Mouse (Mus musculus): ENCODE results near the gene Hrh1.

Hrh1 gene

DNA sequence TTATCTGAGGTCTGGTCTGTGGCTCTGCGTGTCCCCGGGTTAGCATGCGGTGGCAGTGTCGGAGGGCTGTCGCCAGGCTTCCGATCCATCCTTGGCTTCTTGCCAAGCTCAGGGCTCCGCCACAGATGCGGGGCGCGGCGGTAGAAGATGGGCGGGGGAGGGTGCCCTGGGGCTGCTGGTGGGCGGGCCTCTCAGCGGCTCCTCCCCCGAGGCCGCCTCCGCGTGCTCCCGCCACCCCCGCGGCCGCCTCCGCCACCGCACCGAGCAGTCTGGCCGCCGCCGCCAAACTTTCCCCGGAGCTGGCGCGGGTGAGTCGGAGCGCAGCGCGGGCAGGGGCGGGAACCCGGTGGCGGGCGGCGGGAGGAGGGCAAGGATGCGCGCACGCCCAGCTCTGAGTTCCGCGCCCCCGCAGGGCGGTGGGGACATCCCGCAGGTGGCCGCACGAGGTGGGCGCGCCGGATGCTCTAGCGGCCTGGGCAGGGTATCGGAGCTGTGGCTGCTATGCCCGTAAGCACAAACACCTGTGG lies at the start of gene Hrh1:
Gene Hrh1, plus strand, starts transcription at position 246 of the 527 bp plus-strand sequence.
- in situ Hi-C loops (cut with MboI, MseI) = no loop called here

DNA sequence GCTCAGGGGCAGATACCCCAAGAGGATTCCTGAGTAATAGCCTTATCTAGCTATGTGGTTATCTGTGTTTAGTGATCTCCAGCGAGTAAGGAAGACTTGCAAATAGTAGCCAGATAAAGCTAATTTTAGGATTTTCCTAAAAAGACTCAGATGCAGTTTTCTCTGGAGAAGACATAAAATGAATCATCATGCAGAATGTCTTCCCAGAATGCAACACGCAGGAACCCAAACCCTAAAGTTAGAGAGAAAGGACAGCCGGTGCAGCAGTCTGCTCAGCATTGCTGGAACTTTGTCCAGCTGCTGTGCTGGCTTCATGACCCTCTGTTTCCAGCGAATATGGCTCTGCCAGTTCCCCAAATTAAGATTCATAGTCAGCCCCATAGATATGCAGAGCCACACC lies 43.1 kb upstream of the Hrh1 start:
- in situ Hi-C loops (cut with MboI, MseI) = no loop called here

DNA sequence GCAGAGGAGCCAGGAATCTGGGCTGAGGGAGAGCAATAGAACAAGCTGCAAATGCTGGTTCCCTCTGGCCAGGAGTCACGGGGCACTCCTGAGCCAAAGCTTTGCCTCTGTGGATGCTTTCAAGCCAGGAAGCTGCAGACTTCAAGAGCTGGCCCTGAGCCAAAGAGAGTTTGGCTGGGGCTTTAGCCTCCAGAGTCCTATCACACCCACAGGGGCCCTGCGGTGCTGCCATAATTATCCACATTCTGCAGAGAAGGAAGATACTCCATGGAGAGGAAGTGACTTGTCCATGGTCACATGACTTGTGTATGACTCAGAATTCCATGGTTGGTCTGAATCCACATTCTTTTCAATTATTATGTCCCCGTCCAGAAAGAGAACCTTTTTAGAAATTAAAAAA lies 39.6 kb upstream of the Hrh1 start:
- in situ Hi-C loops (cut with MboI, MseI) = no loop called here

DNA sequence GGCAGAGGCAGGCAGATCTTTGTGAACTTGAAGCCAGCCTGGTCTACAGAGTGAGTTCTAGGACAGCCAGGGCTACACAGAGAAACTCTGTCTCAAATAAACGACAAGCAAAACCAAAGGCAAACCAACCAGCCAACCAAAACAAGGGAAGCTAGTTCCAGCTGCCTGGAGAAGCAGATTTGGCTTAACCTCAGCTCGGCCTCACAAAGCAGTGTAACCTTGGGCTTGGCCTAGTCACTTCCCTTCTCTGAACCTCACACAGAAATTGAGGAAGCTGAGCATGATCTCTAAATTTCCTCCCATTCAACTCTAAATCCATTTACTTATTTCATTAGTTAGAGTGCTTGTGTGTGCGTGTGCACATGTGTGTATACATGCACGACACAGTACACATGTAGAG lies 35.4 kb upstream of the Hrh1 start:
- in situ Hi-C loops (cut with MboI, MseI) = no loop called here

DNA sequence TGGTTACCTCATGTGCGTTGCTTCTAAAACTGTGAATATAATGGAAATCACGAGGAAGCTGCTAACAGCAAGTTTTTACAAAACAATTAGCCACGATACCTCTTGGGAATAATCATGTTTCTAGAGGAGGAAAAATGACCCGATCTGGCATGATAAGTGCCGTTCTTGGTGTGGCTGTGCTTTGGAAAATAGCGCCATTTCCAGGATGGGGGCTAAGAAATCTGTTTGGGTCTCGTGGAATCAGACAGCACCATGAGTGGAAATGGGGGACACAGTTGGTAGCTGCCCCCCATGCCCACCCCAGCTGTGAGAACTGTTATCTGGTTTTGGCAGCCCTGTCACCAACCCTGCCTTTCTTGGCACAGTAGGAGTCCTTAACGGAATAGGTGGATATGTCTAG lies 34.0 kb upstream of the Hrh1 start:
- in situ Hi-C loops (cut with MboI, MseI) = no loop called here

DNA sequence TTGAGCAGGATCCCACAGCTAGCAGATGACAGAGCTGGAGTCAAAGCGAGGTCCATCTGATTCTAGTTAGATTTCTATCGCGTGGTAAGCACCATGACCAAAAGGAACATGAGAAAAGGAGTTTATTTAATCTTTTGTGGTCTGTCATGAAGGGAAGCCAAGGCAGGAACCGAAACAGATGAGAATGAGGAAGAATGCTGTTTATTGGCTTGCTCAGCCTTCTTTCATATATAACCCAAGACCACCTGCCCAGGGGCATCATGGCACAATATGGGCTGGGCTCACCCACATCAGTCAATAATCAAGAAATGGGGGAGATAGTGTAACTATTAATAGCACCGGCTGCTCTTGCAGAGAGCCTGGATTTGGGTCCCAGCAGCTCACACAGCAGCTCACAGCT lies 33.0 kb upstream of the Hrh1 start:
- in situ Hi-C loops (cut with MboI, MseI) = no loop called here

DNA sequence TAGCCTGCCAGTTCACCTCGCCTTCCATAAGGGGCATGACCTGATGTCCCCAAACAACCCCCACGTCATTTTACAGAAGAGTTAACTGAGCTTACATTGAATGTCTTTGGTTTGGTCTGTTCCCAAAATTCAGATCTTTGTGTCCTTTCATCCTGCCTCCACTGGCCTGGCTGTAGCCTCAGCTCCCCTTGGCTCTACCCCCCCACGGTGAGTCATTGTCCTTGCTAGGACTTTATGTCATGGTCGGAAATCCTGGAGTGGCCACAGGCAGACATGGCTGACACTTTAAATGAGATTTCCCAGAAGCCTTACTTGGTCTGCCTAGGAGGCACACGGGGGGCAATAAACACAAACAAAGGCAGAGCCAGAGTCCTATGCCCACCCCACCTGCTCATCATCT lies 31.5 kb upstream of the Hrh1 start:
- in situ Hi-C loops (cut with MboI, MseI) = no loop called here

DNA sequence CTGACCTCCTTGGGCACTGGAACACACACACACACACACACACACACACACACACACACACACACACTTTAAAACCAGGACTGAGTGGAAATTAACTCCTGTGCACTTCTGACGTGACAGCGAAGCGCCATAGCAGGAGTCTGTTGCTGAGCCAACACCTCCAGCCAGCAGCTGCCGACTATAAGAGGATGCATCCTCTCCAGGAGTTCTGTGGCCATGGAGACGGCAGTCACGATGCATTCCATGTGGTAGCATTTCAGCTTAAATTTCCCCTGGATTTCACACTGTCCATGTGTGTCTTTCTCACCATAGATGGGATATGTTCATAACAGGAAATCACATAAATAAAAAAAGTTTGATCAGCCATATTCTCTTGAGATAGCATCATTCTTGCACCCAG lies 30.1 kb upstream of the Hrh1 start:
- in situ Hi-C loops (cut with MboI, MseI) = no loop called here

DNA sequence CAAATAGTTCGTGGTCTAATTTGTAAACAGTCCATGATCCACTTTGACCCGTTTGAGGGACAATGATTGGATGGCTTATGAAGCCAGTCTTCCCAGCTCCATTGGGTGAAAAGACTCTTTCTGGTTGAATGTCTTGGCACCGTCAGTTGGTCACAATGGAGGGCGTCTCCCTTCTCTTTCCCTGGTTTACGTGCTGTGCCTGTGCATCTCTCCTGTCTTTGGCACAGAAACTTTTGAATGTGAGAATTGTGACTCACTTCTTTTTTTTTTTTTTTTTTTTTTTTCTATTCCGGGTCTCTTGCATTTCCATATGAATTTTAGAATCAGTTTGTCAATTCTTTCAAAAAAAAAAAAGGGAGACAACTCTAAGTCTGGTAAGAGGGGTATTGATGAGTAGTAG lies 29.5 kb upstream of the Hrh1 start:
- in situ Hi-C loops (cut with MboI, MseI) = no loop called here

DNA sequence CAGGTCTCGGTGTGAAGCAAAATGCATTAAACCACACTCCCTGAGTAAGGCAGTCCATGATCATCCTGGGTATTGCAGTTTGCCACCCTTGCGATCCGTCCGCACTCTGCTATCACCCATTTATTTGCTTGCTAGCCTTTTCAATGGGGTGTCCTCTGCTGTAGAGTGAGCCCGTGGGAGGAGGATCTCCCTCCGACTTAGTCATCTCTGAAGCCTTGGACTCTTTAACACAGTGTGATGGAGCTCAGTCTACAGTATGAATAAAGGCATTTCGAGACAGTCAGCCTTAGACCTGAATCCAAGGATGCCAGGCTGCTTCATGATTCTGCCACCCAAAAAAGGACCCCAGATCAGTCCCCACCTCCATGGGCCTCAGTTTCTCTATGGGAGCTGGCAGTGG lies 25.0 kb upstream of the Hrh1 start:
- in situ Hi-C loops (cut with MboI, MseI) = no loop called here

DNA sequence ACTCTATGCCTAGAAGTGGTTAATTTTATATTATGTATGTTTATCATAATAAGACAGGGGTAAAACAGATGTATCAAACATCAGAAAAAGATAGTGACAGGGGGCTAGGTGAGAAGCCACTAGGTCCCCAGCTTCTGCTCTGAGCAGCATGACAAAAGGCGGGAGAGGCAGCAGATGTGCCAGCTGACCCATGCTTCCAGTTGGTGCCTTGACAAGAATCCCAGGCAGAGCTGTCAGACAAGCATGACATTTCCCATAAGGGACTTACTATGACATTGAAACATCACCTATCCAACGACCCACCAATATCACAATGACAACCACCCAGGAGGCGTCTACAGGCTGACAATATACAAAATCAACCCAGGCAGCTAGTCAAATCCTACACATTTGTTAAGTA lies 16.9 kb upstream of the Hrh1 start:
- in situ Hi-C loops (cut with MboI, MseI) = no loop called here

DNA sequence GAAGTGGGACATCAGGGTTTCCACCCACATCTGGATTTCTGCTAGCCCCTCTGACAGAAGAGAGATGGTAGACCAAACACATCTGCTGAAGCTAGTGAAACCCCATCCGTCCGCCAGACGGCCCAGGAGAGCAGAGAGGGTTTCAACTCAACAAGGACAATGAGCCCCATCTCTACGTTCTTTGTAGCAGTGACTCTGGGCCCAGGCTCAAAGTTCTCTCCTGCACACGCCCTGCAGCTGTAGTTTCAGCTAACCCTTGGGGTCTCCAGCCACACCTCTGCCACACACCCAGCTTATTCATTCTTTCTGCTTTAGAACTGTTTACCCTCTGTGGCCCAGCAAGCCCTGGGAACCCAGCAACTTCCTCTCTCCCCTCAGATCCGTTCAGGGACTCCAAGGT lies 10.4 kb upstream of the Hrh1 start:
- in situ Hi-C loops (cut with MboI, MseI) = no loop called here

DNA sequence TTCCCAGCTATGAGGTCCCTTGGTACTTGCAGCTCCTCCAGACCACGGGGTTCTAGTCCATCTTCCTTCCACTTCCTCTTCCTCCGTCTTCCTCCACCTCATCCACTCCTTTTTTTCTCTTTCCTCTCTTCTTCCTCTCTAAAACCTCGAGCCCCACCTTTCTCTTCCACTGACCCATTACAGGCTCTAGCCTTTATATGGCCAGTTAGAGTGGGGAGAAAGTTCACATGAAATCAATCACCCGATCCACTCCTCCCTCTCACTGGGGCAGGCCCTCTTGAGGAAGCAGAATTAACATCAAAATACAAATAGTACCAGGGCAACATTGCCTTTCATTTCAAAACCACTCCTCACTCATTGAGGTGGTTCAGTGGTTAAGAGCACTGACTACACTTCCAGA lies 9.9 kb upstream of the Hrh1 start:
- in situ Hi-C loops (cut with MboI, MseI) = no loop called here

DNA sequence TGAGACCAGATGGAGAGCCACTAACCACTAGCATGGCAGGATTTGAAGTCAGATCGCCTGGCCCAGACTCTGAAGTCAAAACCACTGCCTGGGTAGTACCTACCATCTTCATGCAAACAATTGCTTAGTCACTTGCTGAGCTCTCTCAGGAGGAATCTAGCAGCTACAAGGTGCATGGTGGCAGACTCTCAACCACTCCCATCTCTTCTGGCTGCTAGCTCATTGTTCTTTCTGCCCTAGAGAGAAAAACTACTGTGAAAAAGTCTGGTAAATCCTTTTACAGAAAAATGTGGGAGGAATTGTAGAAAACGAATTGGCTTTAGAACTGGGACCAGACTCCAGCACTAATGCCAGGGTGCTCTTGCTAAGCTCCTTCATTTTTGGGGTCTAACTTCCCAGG lies 7.6 kb upstream of the Hrh1 start:
- in situ Hi-C loops (cut with MboI, MseI) = no loop called here

DNA sequence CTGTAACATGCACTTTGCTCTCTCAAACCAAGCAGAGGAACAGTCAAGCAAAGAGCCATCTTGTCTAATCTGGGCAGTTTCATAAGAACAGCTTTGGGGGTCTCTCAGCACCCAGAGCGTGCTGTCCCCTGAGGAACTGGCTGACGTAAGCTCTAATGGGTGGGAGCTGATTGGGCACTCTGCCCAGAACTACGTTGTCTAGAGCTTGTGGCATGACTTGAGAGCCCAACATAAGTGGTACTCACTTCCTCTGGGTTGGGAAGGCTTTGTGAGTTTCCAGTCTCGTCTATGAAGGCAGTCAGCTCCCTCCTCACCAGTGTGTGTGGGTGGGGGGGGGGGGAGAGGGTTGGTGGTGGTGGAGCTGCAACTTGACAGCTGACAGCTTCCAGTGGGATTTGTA lies 2.8 kb upstream of the Hrh1 start:
- in situ Hi-C loops (cut with MboI, MseI) = no loop called here

DNA sequence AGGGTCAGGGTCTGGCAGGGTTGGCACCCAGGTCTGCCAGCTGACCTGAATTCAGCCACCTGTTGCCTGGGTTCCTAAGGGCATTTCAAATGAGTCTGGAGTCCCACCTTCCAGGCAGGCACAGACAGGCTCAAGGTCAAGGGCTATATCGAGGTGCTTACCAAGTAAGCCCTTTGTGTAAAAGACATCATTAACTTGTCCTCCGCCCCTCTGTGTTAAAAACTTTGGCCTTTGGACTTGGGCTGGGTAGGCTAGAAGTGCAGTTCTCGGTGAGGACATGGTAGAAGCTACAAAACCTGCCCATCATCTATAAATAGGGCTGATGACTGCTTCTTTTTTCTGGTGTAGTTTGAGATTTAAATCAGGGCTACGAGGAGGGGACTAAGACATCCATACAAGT lies 1.1 kb upstream of the Hrh1 start:
- in situ Hi-C loops (cut with MboI, MseI) = no loop called here

DNA sequence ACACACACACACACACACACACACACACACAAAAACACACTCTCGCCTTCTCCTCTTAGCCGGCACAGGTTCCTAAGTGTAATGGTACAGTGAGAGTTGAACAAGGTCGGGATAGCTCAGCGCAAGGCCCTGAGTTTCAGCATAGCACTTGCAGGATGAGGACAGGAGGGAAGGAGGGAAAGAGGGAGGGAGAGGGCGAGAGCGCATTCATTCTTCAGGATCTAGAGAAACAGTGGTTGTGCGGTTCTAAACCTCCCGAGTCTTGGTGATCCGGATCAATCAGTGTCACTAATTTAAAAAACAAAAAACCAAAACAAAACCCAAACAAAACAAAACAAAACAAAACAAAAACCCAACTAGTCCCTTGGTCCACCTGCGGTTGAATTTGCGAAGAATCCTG lies 456 bp upstream of the Hrh1 start:
- in situ Hi-C loops (cut with MboI, MseI) = no loop called here

DNA sequence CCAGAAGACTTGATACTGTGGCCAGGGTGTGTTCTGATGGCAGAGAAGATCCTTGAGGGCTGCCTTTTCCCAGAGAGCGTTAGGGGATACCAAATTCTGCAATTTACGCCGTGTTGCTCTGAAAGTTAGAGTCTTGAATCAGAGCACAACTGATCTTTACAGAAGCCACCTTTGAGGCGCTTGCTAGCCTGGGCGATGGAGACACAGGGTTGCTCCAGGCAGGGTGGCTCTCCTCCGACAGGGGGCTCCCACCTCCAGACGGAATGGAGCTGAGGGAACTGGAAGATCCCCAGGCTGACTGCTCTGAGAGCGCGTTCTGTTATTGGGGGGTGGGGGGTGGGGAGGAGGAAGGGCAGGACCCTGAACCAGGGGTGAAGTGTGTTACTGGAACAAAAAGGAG lies 890 bp downstream of the Hrh1 start:
- in situ Hi-C loops (cut with MboI, MseI) = no loop called here

DNA sequence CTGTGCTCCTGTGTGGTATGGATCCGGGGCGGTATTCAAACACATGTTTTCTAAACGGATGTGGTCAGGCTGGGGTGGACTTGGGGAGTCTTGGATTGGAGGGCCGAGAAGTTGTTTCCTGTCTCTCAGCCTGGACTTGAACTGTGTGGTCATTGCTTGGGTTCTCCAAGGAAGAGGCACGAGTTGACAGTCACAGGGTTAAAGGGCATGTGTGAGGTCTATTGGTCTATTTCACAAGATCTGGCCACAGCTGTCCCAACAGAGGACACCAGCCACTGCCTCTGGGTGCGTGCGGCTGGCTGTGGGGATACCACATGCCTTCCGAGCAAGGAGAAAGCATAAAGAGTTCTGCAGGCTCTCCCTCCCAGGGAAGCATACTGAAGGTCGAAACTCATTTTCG lies 2.7 kb downstream of the Hrh1 start:
- in situ Hi-C loops (cut with MboI, MseI) = no loop called here

DNA sequence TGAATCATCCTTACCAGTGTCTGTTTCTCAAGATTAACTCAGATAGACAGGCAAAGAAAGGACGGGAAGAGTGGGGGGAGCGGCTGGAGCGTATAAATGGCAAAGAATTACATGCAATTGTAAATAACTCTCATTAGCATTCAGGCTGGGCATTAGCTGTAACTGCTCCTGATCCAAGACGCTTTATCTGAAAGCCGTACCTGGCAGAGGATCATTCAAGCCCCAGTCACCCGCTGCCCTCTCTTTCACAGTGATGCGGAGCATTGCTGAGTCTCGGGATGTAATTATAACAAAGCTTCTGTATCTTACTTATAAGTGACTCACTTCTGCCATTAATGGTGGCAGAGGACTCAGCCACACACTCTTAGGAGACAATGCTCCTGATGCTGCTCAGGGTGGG lies 3.1 kb downstream of the Hrh1 start:
- in situ Hi-C loops (cut with MboI, MseI) = no loop called here

DNA sequence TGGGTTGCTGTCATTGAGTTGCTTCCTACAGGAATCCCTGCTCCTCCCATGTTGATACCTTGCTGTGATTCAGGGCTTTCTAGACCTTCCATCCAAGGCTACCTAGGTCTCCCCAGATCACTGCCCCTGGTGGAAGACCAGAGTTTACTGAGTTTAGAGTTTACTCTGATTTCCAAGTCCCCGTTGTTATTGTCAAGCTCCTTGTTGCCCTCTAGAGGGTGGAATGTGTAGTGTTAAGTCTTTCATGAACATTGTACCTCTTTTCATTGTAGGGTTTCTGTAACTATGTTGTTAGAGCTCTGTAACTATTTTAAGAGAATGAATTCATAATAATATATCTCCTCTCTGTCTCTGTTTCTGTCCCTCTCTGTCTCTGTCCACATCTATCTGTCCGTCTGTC lies 4.4 kb downstream of the Hrh1 start:
- in situ Hi-C loops (cut with MboI, MseI) = no loop called here

DNA sequence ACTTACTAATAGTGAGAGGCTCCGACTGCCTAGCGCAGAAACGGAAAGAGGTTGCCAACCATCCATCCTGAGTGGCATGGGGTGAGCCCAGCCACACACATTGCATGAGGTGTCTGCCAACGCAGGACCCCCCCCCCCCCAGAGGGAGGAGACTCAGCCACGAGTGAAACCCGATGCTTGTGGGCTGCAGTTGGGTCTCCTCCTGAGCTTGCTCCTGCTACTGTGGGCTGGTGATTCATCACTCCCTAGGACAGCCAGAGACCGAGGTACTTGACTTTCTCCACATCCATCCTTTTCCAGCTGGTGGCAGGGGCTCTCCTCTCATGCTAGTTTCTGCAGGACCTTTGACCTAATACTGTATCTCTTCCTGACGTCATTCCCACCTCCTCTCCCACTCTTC lies 5.9 kb downstream of the Hrh1 start:
- in situ Hi-C loops (cut with MboI, MseI) = no loop called here

DNA sequence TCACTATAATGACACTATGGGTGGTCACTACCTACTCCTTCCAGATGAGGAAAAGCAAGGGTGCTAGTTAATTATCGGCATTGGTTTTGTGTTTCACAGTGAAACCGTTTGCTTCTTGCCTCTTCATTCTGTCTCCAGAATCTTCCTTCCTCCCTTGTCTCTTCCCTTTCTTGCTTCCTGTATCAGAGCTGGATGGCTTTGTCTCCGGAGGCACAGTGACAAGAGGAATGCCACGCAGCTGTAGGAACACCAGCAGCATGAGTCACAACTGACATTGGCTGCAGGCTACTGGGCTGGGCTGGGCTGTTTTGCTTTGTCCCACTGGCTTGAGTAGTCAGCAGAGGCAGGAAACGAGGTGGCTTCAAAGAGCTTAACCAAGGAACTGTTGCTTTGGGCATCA lies 6.4 kb downstream of the Hrh1 start:
- in situ Hi-C loops (cut with MboI, MseI) = no loop called here

DNA sequence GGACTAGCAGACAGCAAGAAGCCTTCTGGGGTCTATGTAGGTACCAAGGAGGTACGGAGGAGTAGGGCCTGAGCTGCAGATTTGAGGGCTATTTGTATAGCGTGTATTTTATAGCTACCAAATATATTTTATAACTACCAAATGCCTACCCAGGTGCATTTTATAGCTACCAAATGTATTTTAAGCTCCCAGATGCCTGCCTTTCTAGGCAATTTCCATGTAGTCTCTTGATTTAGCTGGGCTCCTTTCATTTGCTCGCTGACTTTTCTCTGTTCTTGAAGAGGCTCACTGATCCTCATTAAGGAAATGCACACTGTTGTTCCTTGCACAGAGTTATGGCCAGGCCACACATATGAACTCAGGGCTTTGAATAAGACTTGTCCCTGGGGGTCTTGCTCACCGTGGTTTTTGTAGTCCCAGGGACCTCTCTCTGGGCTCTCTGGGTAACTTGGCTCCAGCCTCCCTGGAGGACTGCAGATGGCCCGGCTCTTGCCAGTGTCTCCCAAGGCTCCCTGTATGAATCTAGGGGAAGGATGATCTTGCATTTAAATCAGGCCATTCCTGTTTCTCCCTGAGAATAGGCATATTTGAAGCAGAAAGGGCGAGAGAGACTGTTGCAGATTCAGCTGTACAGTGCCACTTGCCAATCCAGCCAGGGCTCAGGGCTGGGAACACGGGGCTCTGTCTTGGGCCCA lies 7.2 kb downstream of the Hrh1 start:
- in situ Hi-C loops (cut with MboI, MseI) = no loop called here

Data from regulatory T cell (primary cell).